Mouse (Mus musculus) CH12.LX (cell line): ENCODE data around the gene Trmt112. TPM values are rescaled to one million over a fixed set of nuclear protein-coding genes. Genes with fewer than 3 reads are reported as not detected.
A peak's percentile ranks its signal among the peaks of the same experiment; 100 is the strongest.

Experiments
- DNase-seq: peaks from one replicate; pipeline ENCODE4 v3.0.0-alpha.2; 2013; ENCODE audit errors: extremely low read depth
- H3K27ac ChIP-seq: 2 replicates; pipeline ENCODE4 v1.5.1; 2012; ENCODE audit warnings: low read depth, mild to moderate bottlenecking, control low read depth, moderate library complexity; ENCODE audit not compliant: insufficient read depth
- H3K27me3 ChIP-seq: replicated peaks from 2 replicates; pipeline ENCODE3; 2012; ENCODE audit warnings: inconsistent platforms
- H3K36me3 ChIP-seq, 2 experiments: replicated peaks in 1 of 2; 2 replicates each; pipeline versions ENCODE3 to v1.6.1; 2012; ENCODE audit warnings: inconsistent platforms in 1 of 2, low read length in 1 of 2, mild to moderate bottlenecking in 1 of 2, mixed read lengths in 1 of 2, moderate library complexity in 1 of 2; ENCODE audit not compliant: control insufficient read depth in 1 of 2, insufficient read depth in 1 of 2
- H3K4me1 ChIP-seq, 2 experiments: 2 replicates each; pipeline ENCODE4 v1.6.1; 2012; ENCODE audit warnings: inconsistent platforms in 1 of 2, moderate library complexity in 1 of 2; ENCODE audit not compliant: insufficient read depth in 2 of 2, control insufficient read depth in 1 of 2
- H3K4me2 ChIP-seq: 2 replicates; pipeline ENCODE4 v1.6.1; 2012; ENCODE audit warnings: low read depth, mild to moderate bottlenecking, control low read depth; ENCODE audit not compliant: poor library complexity, insufficient read depth, severe bottlenecking
- H3K4me3 ChIP-seq, 3 experiments: fragments of 150-350 bp in 1 of 3; sonication (generic) in 1 of 3; replicated peaks in 1 of 3; 2 replicates each; pipeline versions ENCODE3 to v1.5.1; 2011 to 2012; ENCODE audit warnings: low read depth in 2 of 3, low read length in 2 of 3, mild to moderate bottlenecking in 2 of 3, moderate library complexity in 2 of 3, control low read depth in 1 of 3, improper control_type of control experiment in 1 of 3, inconsistent platforms in 1 of 3, mixed read lengths in 1 of 3; ENCODE audit not compliant: poor library complexity in 1 of 3
- H3K79me2 ChIP-seq: replicated peaks from 2 replicates; pipeline ENCODE4 v1.6.1; 2012; ENCODE audit warnings: mild to moderate bottlenecking, moderate library complexity; ENCODE audit not compliant: control insufficient read depth, poor library complexity, insufficient read depth, severe bottlenecking; ENCODE audit errors: extremely low read depth
- H3K9ac ChIP-seq: 2 replicates; pipeline ENCODE4 v1.6.1; 2012; ENCODE audit warnings: low read depth, mild to moderate bottlenecking, control low read depth, moderate library complexity; ENCODE audit not compliant: insufficient read depth
- H3K9me3 ChIP-seq: replicated peaks from 2 replicates; pipeline ENCODE3; 2012; ENCODE audit warnings: low read length, inconsistent platforms, mixed read lengths
- ETS1 ChIP-seq: conservative IDR thresholded peaks from 2 replicates; pipeline ENCODE4 v1.6.1; 2012; ENCODE audit warnings: low read depth, mild to moderate bottlenecking, inconsistent platforms, low read length, improper control_type of control experiment, moderate library complexity
- HCFC1 ChIP-seq: IDR thresholded peaks from 2 replicates; pipeline ENCODE4 v1.6.1; 2012; ENCODE audit warnings: low read depth, mild to moderate bottlenecking, inconsistent platforms, low read length, improper control_type of control experiment
- IRF4 ChIP-seq: IDR thresholded peaks from 2 replicates; pipeline ENCODE4 v1.6.1; 2014; ENCODE audit warnings: low read depth, mild to moderate bottlenecking, inconsistent platforms, low read length, improper control_type of control experiment
- JUN ChIP-seq: IDR thresholded peaks from 2 replicates; pipeline ENCODE4 v1.6.1; 2011; ENCODE audit warnings: low read depth, mild to moderate bottlenecking, low read length, improper control_type of control experiment, moderate library complexity; ENCODE audit not compliant: insufficient read depth
- MAX ChIP-seq: IDR thresholded peaks from 2 replicates; pipeline ENCODE4 v1.6.1; 2011; ENCODE audit warnings: low read length, improper control_type of control experiment
- MYC ChIP-seq: IDR thresholded peaks from 2 replicates; pipeline ENCODE4 v1.6.1; 2011; ENCODE audit warnings: low read depth, mild to moderate bottlenecking, improper control_type of control experiment, low read length
- NRF1 ChIP-seq: IDR thresholded peaks from 2 replicates; pipeline ENCODE4 v1.6.1; 2014; ENCODE audit warnings: low read depth, mild to moderate bottlenecking, inconsistent platforms, low read length, improper control_type of control experiment, moderate library complexity
- RCOR1 ChIP-seq: conservative IDR thresholded peaks from 2 replicates; pipeline ENCODE4 v1.6.1; 2012; ENCODE audit warnings: low read depth, mild to moderate bottlenecking, inconsistent platforms, low read length, improper control_type of control experiment
- SIN3A ChIP-seq: IDR thresholded peaks from 2 replicates; pipeline ENCODE4 v1.6.1; 2012; ENCODE audit warnings: low read length, improper control_type of control experiment, inconsistent platforms
- SMC3 ChIP-seq: IDR thresholded peaks from 2 replicates; pipeline ENCODE4 v1.6.1; 2011; ENCODE audit warnings: low read depth, low read length, improper control_type of control experiment
- TCF12 ChIP-seq: IDR thresholded peaks from 2 replicates; pipeline ENCODE4 v1.6.1; 2014; ENCODE audit warnings: low read depth, mild to moderate bottlenecking, inconsistent platforms, low read length, improper control_type of control experiment
- USF1 ChIP-seq: IDR thresholded peaks from 2 replicates; pipeline ENCODE4 v1.6.1; 2014; ENCODE audit warnings: low read depth, mild to moderate bottlenecking, inconsistent platforms, low read length, improper control_type of control experiment
- USF2 ChIP-seq: conservative IDR thresholded peaks from 2 replicates; pipeline ENCODE4 v1.6.1; 2011; ENCODE audit warnings: low read depth, low read length, improper control_type of control experiment
- ZKSCAN1 ChIP-seq: IDR thresholded peaks from 2 replicates; pipeline ENCODE4 v1.6.1; 2012; ENCODE audit warnings: low read depth, inconsistent platforms, low read length, improper control_type of control experiment, borderline replicate concordance
- dilution Hi-C: fragments of 300-500 bp; cut with MboI; formaldehyde crosslinking; loops from 2 replicates; pipeline ENCODE4 v1.14.3; 2020; ENCODE audit warnings: low sequenced_read_pairs; ENCODE audit not compliant: extremely low pct_unique_long_range_greater_than_20kb, extremely low pct_ligation_motif_present
- in situ Hi-C: fragments of 300-500 bp; cut with MboI; formaldehyde crosslinking; loops from 3 replicates; pipeline ENCODE4 v1.14.3; 2019; ENCODE audit warnings: low sequenced_read_pairs, low pct_ligation_motif_present, low pct_unique_long_range_greater_than_20kb, mixed read lengths
- polyA plus RNA-seq: library from polyadenylated mRNA; unstranded; fragments of >175 nt; gene quantifications from 2 replicates; pipeline ENCODE4 v1.2.1, GENCODE M21; 2012; ENCODE audit warnings: low read depth; ENCODE audit not compliant: insufficient read length
- total RNA-seq, 2 experiments: library from RNA; depleted of rRNA; stranded (reverse); fragments of 300-350 nt in 1 of 2; fragments of >200 nt in 1 of 2; gene quantifications; 2 replicates each; pipeline ENCODE4 v1.2.3; 2012 to 2014

Gene Trmt112
- total and polyA plus RNA-seq, 3 experiments, result 97.9 to 212 (median 198) TPM

GRCm38 (mm10) chr19:6859971-6860370 lies 49.5 kb upstream of the Trmt112 start:
- no peak for TF ChIP-seq TCF12
- no peak for TF ChIP-seq USF1
- no peak for TF ChIP-seq SIN3A
- TF ChIP-seq JUN, result no peak
- no peak for TF ChIP-seq USF2
- no peak for TF ChIP-seq ZKSCAN1
- TF ChIP-seq RCOR1, result no peak
- no peak for TF ChIP-seq HCFC1
- no peak for TF ChIP-seq NRF1
- H3K4me2 ChIP-seq, result peak overlapping the region; percentile 86
- dilution Hi-C loops, result no loop called here
- H3K4me3 ChIP-seq, result peak overlapping the region in 2 of 3 experiments; percentile 65 to 97
- peaks cover 23% of the 10 kb centered on the region for H3K79me2 ChIP-seq
- H3K9ac ChIP-seq, result no peak overlapping the region
- H3K36me3 ChIP-seq, result peaks cover 16 to 49% of the 10 kb centered on the region in 2 experiments
- peaks cover 20 to 24% of the 10 kb centered on the region in 2 experiments for H3K4me1 ChIP-seq
- in situ Hi-C loops, result no loop called here
- DNase-seq, result no peak
- H3K9me3 ChIP-seq, result peaks cover 5% of the 10 kb centered on the region
- H3K27ac ChIP-seq, result no peak overlapping the region
- H3K27me3 ChIP-seq, result no peaks in the 10 kb centered on the region

GRCm38 (mm10) chr19:6860706-6861105 lies 48.8 kb upstream of the Trmt112 start:
- dilution Hi-C loops, result no loop called here
- Histone ChIP-seq H3K4me3 (peak overlapping the region in 1 of 3 experiments; percentile 31), H3K27ac (peak overlapping the region; percentile 39), H3K4me2 (no peak overlapping the region), H3K9me3 (peaks cover 5% of the 10 kb centered on the region), H3K36me3 (peaks cover 9 to 42% of the 10 kb centered on the region in 2 experiments), H3K4me1 (peaks cover 15 to 23% of the 10 kb centered on the region in 2 experiments), H3K27me3 (no peaks in the 10 kb centered on the region), H3K79me2 (peaks cover 17% of the 10 kb centered on the region), H3K9ac (no peak overlapping the region)
- TF ChIP-seq IRF4 (no peak), TCF12 (no peak), ETS1 (no peak), SMC3 (no peak), MYC (no peak), MAX (no peak; the same call in 1 of the 2 replicates)
- DNase-seq, result peak; percentile 61
- in situ Hi-C loops, result no loop called here
